Mouse (Mus musculus) ES-CJ7 (cell line): ENCODE measurements around the gene Glis3.

Experiments used
- DNase-seq: peaks from one replicate; pipeline ENCODE4 v3.0.0; 2011; ENCODE audit warnings: low read depth, low spot score

Gene Glis3

GRCm38 (mm10) chr19:28383425-28383824, 296.5 kb downstream of the Glis3 start:
- DNase-seq = no peak

- DNase-seq = no peak
These were observed 297.5 kb downstream of the Glis3 start for GRCm38 (mm10) chr19:28382168-28382911.

- DNase-seq = no peak
These were observed 298.4 kb downstream of the Glis3 start for GRCm38 (mm10) chr19:28381441-28381840.

- DNase-seq = no peak
These were observed 299.1 kb downstream of the Glis3 start for GRCm38 (mm10) chr19:28380691-28381262.

- DNase-seq = no peak
These were observed 302.0 kb downstream of the Glis3 start for GRCm38 (mm10) chr19:28377788-28378295.

- no peak for DNase-seq
These were observed 303.5 kb downstream of the Glis3 start for GRCm38 (mm10) chr19:28376401-28376800.

- DNase-seq = no peak
These were observed 304.1 kb downstream of the Glis3 start for GRCm38 (mm10) chr19:28375746-28376145.

GRCm38 (mm10) chr19:28374524-28374923, 305.4 kb downstream of the Glis3 start:
- no peak for DNase-seq

- DNase-seq = peak; percentile 28
These were observed 311.7 kb downstream of the Glis3 start for GRCm38 (mm10) chr19:28368215-28368614.

GRCm38 (mm10) chr19:28367274-28367673, 312.6 kb downstream of the Glis3 start:
- DNase-seq = no peak

GRCm38 (mm10) chr19:28366766-28367165, 313.1 kb downstream of the Glis3 start:
- no peak for DNase-seq

GRCm38 (mm10) chr19:28365897-28366296, 314.0 kb downstream of the Glis3 start:
- DNase-seq = peak; percentile 74

GRCm38 (mm10) chr19:28360884-28361283, 319.0 kb downstream of the Glis3 start:
- DNase-seq = no peak

GRCm38 (mm10) chr19:28357595-28357994, 322.3 kb downstream of the Glis3 start:
- DNase-seq = no peak

GRCm38 (mm10) chr19:28351068-28352066, 328.5 kb downstream of the Glis3 start:
- no peak for DNase-seq

GRCm38 (mm10) chr19:28347080-28347825, 332.6 kb downstream of the Glis3 start:
- DNase-seq = no peak

- no peak for DNase-seq
These were observed 336.2 kb downstream of the Glis3 start for GRCm38 (mm10) chr19:28343640-28344039.

GRCm38 (mm10) chr19:28337574-28337973, 342.3 kb downstream of the Glis3 start:
- DNase-seq = no peak

GRCm38 (mm10) chr19:28336651-28337510, 343.0 kb downstream of the Glis3 start:
- DNase-seq = no peak

GRCm38 (mm10) chr19:28335890-28336289, 344.0 kb downstream of the Glis3 start:
- no peak for DNase-seq
